Mouse (Mus musculus): ENCODE measurements around the gene Chl1.

- TF ChIP-seq CTCF (IDR thresholded peaks at IDR 0.05; ENCODE audit: low read depth, low read length) (no peak), POLR2A (IDR thresholded peaks at IDR 0.05; ENCODE audit: borderline replicate concordance, low read depth, low read length) (no peak)
Measured at GRCm38 (mm10) chr6:103542576-103542975, 32.2 kb downstream of the Chl1 start.
